ENCODE assay signal across 34 mouse cellular contexts in the genomic region with DNA sequence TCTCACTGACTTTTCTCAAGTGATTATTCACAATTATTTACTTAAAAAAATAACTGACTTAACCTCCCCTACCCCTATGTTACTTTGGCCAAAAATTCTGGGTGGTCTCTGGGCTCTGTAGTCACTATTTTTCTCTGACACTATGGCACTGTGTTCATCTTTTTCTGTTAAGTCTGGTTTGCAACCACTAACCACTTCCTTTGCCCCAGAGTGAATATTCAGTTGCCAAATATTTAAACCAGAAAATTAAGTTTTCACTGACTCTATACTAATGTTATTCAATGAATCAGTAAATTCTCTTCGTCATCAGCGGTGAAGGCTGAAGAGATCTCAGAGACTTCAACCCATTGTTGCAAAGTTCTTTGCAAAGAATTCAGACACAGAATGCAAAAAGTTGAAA. TPM values are rescaled to one million over a fixed set of nuclear protein-coding genes. Genes with fewer than 3 reads are reported as not detected.
DNase-seq lines count a peak whose midpoint lies in the region; ATAC-seq and TF ChIP-seq lines count a peak whose summit lies in the region.
"Had no signal": no experiment of that assay in that cellular context is flagged by ENCODE, and none has a peak within 500 bp of the region (broad histone marks: within the 10 kb centered on the region; RNA-seq: fewer than 3 reads in every experiment).

No protein-coding gene starts in this region.

- no peak for TF ChIP-seq CTCF in forebrain, postnatal 0 days (IDR thresholded peaks at IDR 0.05; ENCODE audit: low read depth)

- H3K27ac ChIP-seq in forebrain, postnatal 0 days (ENCODE audit: low read depth, low read length): no peak overlapping the region
- H3K27ac ChIP-seq: forebrain, embryonic 10.5 days; forebrain, embryonic 13.5 days; heart, adult 2 months; heart, embryonic 10.5 days; heart, embryonic 13.5 days; hindbrain, embryonic 12.5 days; hindbrain, embryonic 15.5 days; intestine, embryonic 15.5 days had no signal

- H3K4me3 ChIP-seq in forebrain, postnatal 0 days (ENCODE audit: low read depth, low read length): no peak overlapping the region
- H3K4me3 ChIP-seq: forebrain, embryonic 10.5 days; forebrain, embryonic 13.5 days; heart, adult 2 months; heart, embryonic 10.5 days; heart, embryonic 13.5 days; hindbrain, embryonic 12.5 days; hindbrain, embryonic 15.5 days; intestine, embryonic 15.5 days had no signal

- peak; percentile 72 for DNase-seq in 416B (ENCODE audit: low read depth)
- peak; percentile 22 for DNase-seq in induced T-regulatory cell, adult 2 months (ENCODE audit: low read depth)
- DNase-seq in adrenal gland, postnatal 10 days: no peak
- DNase-seq in adipocyte (ENCODE audit: low spot score): no peak
- DNase-seq in forebrain, postnatal 0 days: no peak
- DNase-seq: adrenal gland, postnatal 14 days; cerebellum, adult 11-12 months; cerebellum, adult 8-10 months; cerebellum, postnatal 10 days; cerebellum, postnatal 36 days; gastrocnemius, postnatal 25 days; heart, adult 2 months; heart, postnatal 14 days; heart, postnatal 4 days; kidney, adult 18-20 months had no signal

- no peaks in the 10 kb centered on the region for H3K9me3 ChIP-seq in forebrain, postnatal 0 days (ENCODE audit: low read length)
- H3K9me3 ChIP-seq: forebrain, embryonic 10.5 days; forebrain, embryonic 13.5 days; heart, embryonic 10.5 days; heart, embryonic 13.5 days; hindbrain, embryonic 12.5 days; hindbrain, embryonic 15.5 days; intestine, embryonic 15.5 days had no signal

- no peak overlapping the region for H3K4me2 ChIP-seq in forebrain, postnatal 0 days (ENCODE audit: low read depth)
- H3K4me2 ChIP-seq: forebrain, embryonic 13.5 days; heart, embryonic 13.5 days; hindbrain, embryonic 12.5 days; hindbrain, embryonic 15.5 days; intestine, embryonic 15.5 days had no signal

- no peaks in the 10 kb centered on the region for H3K4me1 ChIP-seq in forebrain, postnatal 0 days (ENCODE audit: insufficient read depth)
- H3K4me1 ChIP-seq: forebrain, embryonic 10.5 days; forebrain, embryonic 13.5 days; heart, embryonic 10.5 days; heart, embryonic 13.5 days; hindbrain, embryonic 12.5 days; hindbrain, embryonic 15.5 days; intestine, embryonic 15.5 days had no signal

- H3K9ac ChIP-seq in forebrain, postnatal 0 days: no peak overlapping the region
- H3K9ac ChIP-seq: forebrain, embryonic 13.5 days; heart, embryonic 13.5 days; hindbrain, embryonic 12.5 days; hindbrain, embryonic 15.5 days; intestine, embryonic 15.5 days had no signal

- ATAC-seq in common myeloid progenitor, adult 5-6 weeks (replicated peaks; ENCODE audit: low read depth, poor library complexity, severe bottlenecking): peak; percentile 80
- ATAC-seq in forebrain, postnatal 0 days: no peak
- ATAC-seq: activated CD4-positive, CD25-positive, alpha-beta regulatory T cell, adult 4 months; CD4-positive, CD25-positive, alpha-beta regulatory T cell, adult 4 months; forebrain, embryonic 13.5 days; intestine, embryonic 15.5 days had no signal

- H3K27me3 ChIP-seq in forebrain, postnatal 0 days (ENCODE audit: insufficient read depth, low read length): no peaks in the 10 kb centered on the region
- H3K27me3 ChIP-seq: forebrain, embryonic 13.5 days; heart, embryonic 13.5 days; hindbrain, embryonic 12.5 days; hindbrain, embryonic 15.5 days; intestine, embryonic 15.5 days had no signal

- WGBS in forebrain, postnatal 0 days: 96% methylated on average over 2 of the region's 2 CpGs

- H3K36me3 ChIP-seq in forebrain, postnatal 0 days (ENCODE audit: insufficient read depth): no peaks in the 10 kb centered on the region
- H3K36me3 ChIP-seq: forebrain, embryonic 10.5 days; heart, embryonic 10.5 days; heart, embryonic 13.5 days; hindbrain, embryonic 12.5 days; hindbrain, embryonic 15.5 days; intestine, embryonic 15.5 days had no signal

RNA-seq across cellular contexts. Expression of gene Clec12a, which starts 13.3 kb away (rescaled TPM):
- total RNA-seq in common myeloid progenitor, adult 5-6 weeks (2017): 117 and 140 TPM in 2 replicates
- 1 to 10 TPM; 1.4 to 1.5 TPM for total RNA-seq in adrenal gland, postnatal 10 days (2021)
- total RNA-seq in forebrain, postnatal 0 days (2014; rRNA removed): 0.15 and 2.7 TPM in 2 replicates
- polyA plus RNA-seq in forebrain, postnatal 0 days (2015; fragmentation: Nextera tagmentation; extraction: Ambion mirVana): 0.12 and 0.23 TPM in 2 replicates
- total RNA-seq: MEL had no signal
- polyA plus RNA-seq: C2C12 had no signal

RNA-seq across cellular contexts. Expression of gene 4922502D21Rik, which starts 24.2 kb away (rescaled TPM):
- 0.14 TPM in 1 of 2 replicates, not detected in the other for total RNA-seq in common myeloid progenitor, adult 5-6 weeks (2017)
- not detected for total RNA-seq in adrenal gland, postnatal 10 days (2021)
- total RNA-seq in forebrain, postnatal 0 days (2014; rRNA removed): not detected in 2 replicates
- polyA plus RNA-seq in forebrain, postnatal 0 days (2015; fragmentation: Nextera tagmentation; extraction: Ambion mirVana): not detected in 2 replicates
- total RNA-seq: adrenal gland, adult 18-20 months; adrenal gland, postnatal 14 days; adrenal gland, postnatal 4 days; gastrocnemius, adult 8-10 months; gastrocnemius, postnatal 25 days; heart, adult 2 months; heart, postnatal 14 days; heart, postnatal 4 days; MEL had no signal
- polyA plus RNA-seq: activated CD4-positive, CD25-positive, alpha-beta regulatory T cell, adult 4 months; C2C12; CD4-positive, CD25-positive, alpha-beta regulatory T cell, adult 4 months; embryonic facial prominence, embryonic 11.5 days; embryonic facial prominence, embryonic 14.5 days; forebrain, embryonic 10.5 days; forebrain, embryonic 13.5 days; heart, embryonic 10.5 days; heart, embryonic 13.5 days; heart, embryonic 16.5 days; hindbrain, embryonic 12.5 days; hindbrain, embryonic 15.5 days; intestine, embryonic 15.5 days had no signal

RNA-seq across cellular contexts. Expression of gene Clec12b, which starts 29.9 kb away (rescaled TPM):
- total RNA-seq in common myeloid progenitor, adult 5-6 weeks (2017): not detected in 2 replicates
- total RNA-seq in adrenal gland, postnatal 10 days (2021): not detected
- total RNA-seq in forebrain, postnatal 0 days (2014; rRNA removed): not detected in 2 replicates
- polyA plus RNA-seq in forebrain, postnatal 0 days (2015; fragmentation: Nextera tagmentation; extraction: Ambion mirVana): 0.16 and 0.18 TPM in 2 replicates
- total RNA-seq: gastrocnemius, adult 8-10 months; gastrocnemius, postnatal 25 days; MEL had no signal
- polyA plus RNA-seq: activated CD4-positive, CD25-positive, alpha-beta regulatory T cell, adult 4 months; C2C12; CD4-positive, CD25-positive, alpha-beta regulatory T cell, adult 4 months; embryonic facial prominence, embryonic 11.5 days; forebrain, embryonic 10.5 days; hindbrain, embryonic 12.5 days; intestine, embryonic 15.5 days had no signal

RNA-seq across cellular contexts. Expression of gene Clec1b, which starts 41.3 kb away (rescaled TPM):
- 2.4 and 5.3 TPM in 2 replicates for total RNA-seq in common myeloid progenitor, adult 5-6 weeks (2017)
- 1 to 10 TPM; 1.9 to 3.7 TPM for total RNA-seq in adrenal gland, postnatal 10 days (2021)
- total RNA-seq in forebrain, postnatal 0 days (2014; rRNA removed): 2.0 TPM in 1 of 2 replicates, not detected in the other
- polyA plus RNA-seq in forebrain, postnatal 0 days (2015; fragmentation: Nextera tagmentation; extraction: Ambion mirVana): 0.49 and 0.56 TPM in 2 replicates
- total RNA-seq: gastrocnemius, adult 8-10 months; gastrocnemius, postnatal 25 days; MEL had no signal
- polyA plus RNA-seq: C2C12; gonadal fat pad, adult 2 months had no signal

RNA-seq across cellular contexts. Expression of gene Clec9a, which starts 52.9 kb away (rescaled TPM):
- 1.8 and 6.7 TPM in 2 replicates for total RNA-seq in common myeloid progenitor, adult 5-6 weeks (2017)
- total RNA-seq in adrenal gland, postnatal 10 days (2021): under 1 TPM; 0.51 to 0.94 TPM
- 0.10 TPM in 1 of 2 replicates, not detected in the other for total RNA-seq in forebrain, postnatal 0 days (2014; rRNA removed)
- not detected in 2 replicates for polyA plus RNA-seq in forebrain, postnatal 0 days (2015; fragmentation: Nextera tagmentation; extraction: Ambion mirVana)
- total RNA-seq: gastrocnemius, adult 8-10 months; gastrocnemius, postnatal 25 days; heart, postnatal 4 days; MEL had no signal
- polyA plus RNA-seq: activated CD4-positive, CD25-positive, alpha-beta regulatory T cell, adult 4 months; C2C12; CD4-positive, CD25-positive, alpha-beta regulatory T cell, adult 4 months had no signal

Comparison
In these comparisons a context has a peak if more than half of its experiments do, and no peak if none do; other contexts are left out.
1. DNase-seq: peak in 416B (single experiment) and induced T-regulatory cell, adult 2 months (single experiment); none in adrenal gland, postnatal 10 days (single experiment), adipocyte (single experiment) and forebrain, postnatal 0 days (single experiment).
2. RNA of gene Clec12a, which starts 13.3 kb away (total RNA-seq): 117 to 140 TPM in common myeloid progenitor, adult 5-6 weeks; 0.15 to 2.7 TPM in forebrain, postnatal 0 days and 1.4 to 1.5 TPM in adrenal gland, postnatal 10 days; every median in the first group is over 10 times any median in the second.